In genomic region chr7:138432541-138432940, GRCm38 (mm10) we compare ENCODE assay signal across 33 mouse cellular contexts. TPM values are rescaled to one million over a fixed set of nuclear protein-coding genes. Genes with fewer than 3 reads are reported as not detected.
A peak's percentile ranks its signal among the peaks of the same experiment; 100 is the strongest.
DNase-seq lines count a peak whose midpoint lies in the region; ATAC-seq and TF ChIP-seq lines count a peak whose summit lies in the region.
"Had no signal": no experiment of that assay in that cellular context is flagged by ENCODE, and none has a peak within 500 bp of the region (broad histone marks: within the 10 kb centered on the region; RNA-seq: fewer than 3 reads in every experiment).

No protein-coding gene starts in this region.

- H3K27ac ChIP-seq in hindbrain, embryonic 11.5 days (ENCODE audit: low read depth, low read length) = no peak overlapping the region
- no peak overlapping the region for H3K27ac ChIP-seq in hindbrain, embryonic 14.5 days
- H3K27ac ChIP-seq in layer of hippocampus, adult 2 months = no peak overlapping the region
- H3K27ac ChIP-seq in CH12.LX (ENCODE audit: insufficient read depth, low read depth) = no peak overlapping the region
- H3K27ac ChIP-seq: embryonic facial prominence, embryonic 12.5 days; intestine, embryonic 15.5 days; limb, embryonic 12.5 days; neural tube, embryonic 13.5 days had no signal

- ATAC-seq in hindbrain, embryonic 11.5 days (ENCODE audit: low FRiP score) = no peak
- no peak for ATAC-seq in hindbrain, embryonic 14.5 days (ENCODE audit: low FRiP score)
- no peak for ATAC-seq in frontal cortex, adult (ENCODE audit: low TSS enrichment)
- ATAC-seq: CD4-positive, CD25-positive, alpha-beta regulatory T cell, adult 4 months; forebrain, embryonic 14.5 days; hindbrain, embryonic 16.5 days; intestine, embryonic 15.5 days had no signal

- H3K27me3 ChIP-seq in hindbrain, embryonic 11.5 days (ENCODE audit: control insufficient read depth, insufficient read depth, low read length) = no peaks in the 10 kb centered on the region
- no peaks in the 10 kb centered on the region for H3K27me3 ChIP-seq in hindbrain, embryonic 14.5 days (ENCODE audit: control insufficient read depth, insufficient read depth, low read length)
- peaks cover 82% of the 10 kb centered on the region for H3K27me3 ChIP-seq in CH12.LX (replicated peaks)
- H3K27me3 ChIP-seq: embryonic facial prominence, embryonic 12.5 days; heart, embryonic 12.5 days; intestine, embryonic 15.5 days; limb, embryonic 12.5 days; neural tube, embryonic 13.5 days had no signal

- no peak for TF ChIP-seq POLR2A in CH12.LX (IDR thresholded peaks at IDR 0.05; ENCODE audit: low read depth, low read length)

- peak; percentile 66 for TF ChIP-seq CTCF in layer of hippocampus, adult 2 months (conservative IDR thresholded peaks at IDR 0.05)
- TF ChIP-seq CTCF in CH12.LX (conservative IDR thresholded peaks at IDR 0.05 in 1 of 2, IDR thresholded peaks at IDR 0.05 in 1 of 2; ENCODE audit: low read depth in 2 of 2, low read length in 2 of 2) = peak in 1 of 2 experiments; percentile 11; a peak in 1 of 4 replicates

- no peaks in the 10 kb centered on the region for H3K36me3 ChIP-seq in hindbrain, embryonic 11.5 days (ENCODE audit: control insufficient read depth, insufficient read depth, low read length)
- H3K36me3 ChIP-seq in hindbrain, embryonic 14.5 days (replicated peaks; ENCODE audit: control insufficient read depth, insufficient read depth) = no peaks in the 10 kb centered on the region
- H3K36me3 ChIP-seq in CH12.LX (replicated peaks in 1 of 2; ENCODE audit: control insufficient read depth in 1 of 2, insufficient read depth in 1 of 2, low read length in 1 of 2) = no peaks in the 10 kb centered on the region
- H3K36me3 ChIP-seq: embryonic facial prominence, embryonic 12.5 days; heart, embryonic 12.5 days; intestine, embryonic 15.5 days; limb, embryonic 12.5 days; neural tube, embryonic 13.5 days had no signal

- dilution Hi-C loops in CH12.LX (cut with MboI; ENCODE audit: extremely low pct_ligation_motif_present, extremely low pct_unique_long_range_greater_than_20kb, low sequenced_read_pairs) = no loop called here

- TF ChIP-seq EP300 in CH12.LX (IDR thresholded peaks at IDR 0.05; ENCODE audit: low read length) = no peak

- no peaks in the 10 kb centered on the region for H3K79me2 ChIP-seq in CH12.LX (replicated peaks; ENCODE audit: control insufficient read depth, extremely low read depth, insufficient read depth, poor library complexity, severe bottlenecking)

- no peaks in the 10 kb centered on the region for H3K9me3 ChIP-seq in hindbrain, embryonic 11.5 days (ENCODE audit: control insufficient read depth, low read length)
- no peaks in the 10 kb centered on the region for H3K9me3 ChIP-seq in hindbrain, embryonic 14.5 days (ENCODE audit: control insufficient read depth, low read length)
- no peaks in the 10 kb centered on the region for H3K9me3 ChIP-seq in CH12.LX (replicated peaks; ENCODE audit: low read length)
- H3K9me3 ChIP-seq: embryonic facial prominence, embryonic 12.5 days; heart, embryonic 12.5 days; intestine, embryonic 15.5 days; limb, embryonic 12.5 days; neural tube, embryonic 13.5 days had no signal

- WGBS in hindbrain, embryonic 11.5 days = 70% methylated on average over 4 of the region's 4 CpGs
- 69% methylated on average over 4 of the region's 4 CpGs for WGBS in hindbrain, embryonic 14.5 days

- peak; percentile 7 for DNase-seq in hindbrain, embryonic 11.5 days (ENCODE audit: low spot score)
- DNase-seq in hindbrain, embryonic 14.5 days (ENCODE audit: low spot score) = no peak
- DNase-seq in layer of hippocampus, adult 2 months (ENCODE audit: low spot score in 2 of 2) = peak in 1 of 2 experiments; percentile 27
- DNase-seq in layer of hippocampus, adult 11-12 months (ENCODE audit: low spot score) = no peak
- DNase-seq in CH12.LX (ENCODE audit: extremely low read depth) (no peak), ZHBTc4 (ENCODE audit: low read depth, low spot score) (peak; percentile 17)
- DNase-seq in right cerebral cortex, adult 2 months (ENCODE audit: low spot score in 2 of 2) = no peak
- DNase-seq: adrenal gland, postnatal 14 days; cerebellum, adult 11-12 months; cerebellum, postnatal 25 days; embryo, embryonic 11 days; gastrocnemius, postnatal 25 days; heart, adult 11 months; heart, postnatal 4 days; kidney, postnatal 4 days; layer of hippocampus, adult 9-11 months; lung, postnatal 36 days; thymus, postnatal 14 days had no signal

- H3K9ac ChIP-seq in hindbrain, embryonic 11.5 days (ENCODE audit: low read depth, low read length) = no peak overlapping the region
- no peak overlapping the region for H3K9ac ChIP-seq in hindbrain, embryonic 14.5 days
- no peak overlapping the region for H3K9ac ChIP-seq in CH12.LX (ENCODE audit: insufficient read depth, low read depth)
- H3K9ac ChIP-seq: embryonic facial prominence, embryonic 12.5 days; heart, embryonic 12.5 days; intestine, embryonic 15.5 days; limb, embryonic 12.5 days; neural tube, embryonic 13.5 days had no signal

- no peak for TF ChIP-seq RAD21 in CH12.LX (IDR thresholded peaks at IDR 0.05; ENCODE audit: low read depth, low read length)

- in situ Hi-C loops in CH12.LX (cut with MboI; ENCODE audit: low pct_ligation_motif_present, low pct_unique_long_range_greater_than_20kb, low sequenced_read_pairs) = loop anchor here (25.0 kb wide), 1 partner anchor 945 kb away; no protein-coding TSS in a partner anchor

- H3K4me2 ChIP-seq in hindbrain, embryonic 11.5 days (replicated peaks; ENCODE audit: low read depth, low read length) = no peak overlapping the region
- no peak overlapping the region for H3K4me2 ChIP-seq in hindbrain, embryonic 14.5 days (replicated peaks)
- H3K4me2 ChIP-seq in CH12.LX (ENCODE audit: insufficient read depth, low read depth, poor library complexity, severe bottlenecking) = no peak overlapping the region
- H3K4me2 ChIP-seq: embryonic facial prominence, embryonic 12.5 days; heart, embryonic 12.5 days; intestine, embryonic 15.5 days; limb, embryonic 12.5 days; liver, embryonic 11.5 days; midbrain, embryonic 11.5 days; neural tube, embryonic 13.5 days had no signal

- no peak overlapping the region for H3K4me3 ChIP-seq in hindbrain, embryonic 11.5 days (ENCODE audit: low read depth, low read length)
- H3K4me3 ChIP-seq in hindbrain, embryonic 14.5 days (replicated peaks; ENCODE audit: low read length) = no peak overlapping the region
- H3K4me3 ChIP-seq in layer of hippocampus, adult 2 months = no peak overlapping the region
- H3K4me3 ChIP-seq in CH12.LX (replicated peaks in 1 of 3; ENCODE audit: low read depth in 2 of 3, low read length in 2 of 3, poor library complexity in 1 of 3) = no peak overlapping the region
- H3K4me3 ChIP-seq: embryonic facial prominence, embryonic 12.5 days; heart, embryonic 12.5 days; intestine, embryonic 15.5 days; limb, embryonic 12.5 days; neural tube, embryonic 13.5 days had no signal

- no peaks in the 10 kb centered on the region for H3K4me1 ChIP-seq in hindbrain, embryonic 11.5 days (replicated peaks; ENCODE audit: control insufficient read depth, insufficient read depth, low read length)
- H3K4me1 ChIP-seq in hindbrain, embryonic 14.5 days (replicated peaks; ENCODE audit: control insufficient read depth, insufficient read depth, low read length) = no peaks in the 10 kb centered on the region
- no peaks in the 10 kb centered on the region for H3K4me1 ChIP-seq in CH12.LX (ENCODE audit: control insufficient read depth in 1 of 2, insufficient read depth in 2 of 2)
- H3K4me1 ChIP-seq: embryonic facial prominence, embryonic 12.5 days; heart, embryonic 12.5 days; intestine, embryonic 15.5 days; neural tube, embryonic 13.5 days had no signal

TF ChIP-seq in CH12.LX, 34 proteins besides CTCF, POLR2A, EP300 and RAD21:
- TF ChIP-seq PAX5 (IDR thresholded peaks at IDR 0.05; ENCODE audit: low read length) (no peak), USF2 (conservative IDR thresholded peaks at IDR 0.05; ENCODE audit: low read depth, low read length) (peak; percentile 41), ZNF384 (IDR thresholded peaks at IDR 0.05; ENCODE audit: low read depth, low read length) (no peak), USF1 (IDR thresholded peaks at IDR 0.05; ENCODE audit: low read depth, low read length) (peak; percentile 20; the same call in 1 of the 2 replicates), BHLHE40 (IDR thresholded peaks at IDR 0.05; ENCODE audit: low read depth, low read length) (peak; percentile 44; the same call in 1 of the 2 replicates), MXI1 (IDR thresholded peaks at IDR 0.05; ENCODE audit: low read depth, low read length) (no peak), E2F4 (IDR thresholded peaks at IDR 0.05; ENCODE audit: insufficient replicate concordance, low read depth, low read length) (no peak)

RNA-seq across cellular contexts. Expression of gene Tcerg1l, which starts 35.0 kb away (rescaled TPM):
- 4.3 and 4.5 TPM in 2 replicates for polyA plus RNA-seq in hindbrain, embryonic 11.5 days (2014; fragmentation: Nextera tagmentation; extraction: Ambion mirVana)
- 39.7 and 41.0 TPM in 2 replicates for polyA plus RNA-seq in hindbrain, embryonic 14.5 days (2014; fragmentation: Nextera tagmentation; extraction: Ambion mirVana)
- 10 to 100 TPM in 1 of 2 experiments, 1 to 10 TPM in 1; 9.7 to 11.4 TPM for total RNA-seq in layer of hippocampus, adult 2 months (2021)
- total RNA-seq in CH12.LX (2012; rRNA removed) (0.13 and 0.25 TPM in 2 replicates), CH12.LX (2014; rRNA removed) (0.31 and 0.40 TPM in 2 replicates)
- 0.74 and 0.81 TPM in 2 replicates for polyA plus RNA-seq in CH12.LX (2012; ENCODE audit: insufficient read length, low read depth)
- total RNA-seq: gastrocnemius, adult 18-20 months; gastrocnemius, postnatal 25 days; heart, postnatal 4 days; megakaryocyte, adult 5-6 weeks had no signal
- polyA plus RNA-seq: CD4-positive, CD25-positive, alpha-beta regulatory T cell, adult 4 months; heart, postnatal 0 days; liver, embryonic 16.5 days had no signal

Comparison
In these comparisons a context has a peak if more than half of its experiments do, and no peak if none do; other contexts are left out.
1. DNase-seq: peak in hindbrain, embryonic 11.5 days (single experiment) and ZHBTc4 (single experiment); none in hindbrain, embryonic 14.5 days (single experiment), layer of hippocampus, adult 11-12 months (single experiment), CH12.LX (single experiment) and right cerebral cortex, adult 2 months (0 of 2).